ENCODE assay signal across 12 mouse cellular contexts in the genomic region with DNA sequence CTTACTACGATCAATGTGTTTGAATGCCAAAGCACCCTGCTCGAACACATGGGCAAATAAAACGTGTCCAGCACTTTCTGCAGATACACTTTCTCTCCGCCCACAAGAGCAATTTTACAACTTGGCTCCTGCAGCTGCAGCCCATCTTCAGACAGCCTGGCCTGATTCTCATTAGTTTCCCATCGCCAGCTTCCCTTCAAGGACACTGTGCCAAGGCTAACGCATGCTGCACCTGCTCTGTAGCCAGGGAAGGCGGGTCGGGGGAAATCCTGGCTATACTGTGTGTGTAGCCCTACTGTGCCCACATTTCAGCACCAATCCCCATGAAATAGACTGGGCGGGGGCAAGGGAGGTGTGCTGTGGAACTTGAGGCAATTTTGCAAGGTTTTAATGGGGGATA. TPM values are rescaled to one million over a fixed set of nuclear protein-coding genes. Genes with fewer than 3 reads are reported as not detected.
DNase-seq lines count a peak whose midpoint lies in the region; ATAC-seq and TF ChIP-seq lines count a peak whose summit lies in the region.
"Had no signal": no experiment of that assay in that cellular context is flagged by ENCODE, and none has a peak within 500 bp of the region (broad histone marks: within the 10 kb centered on the region; RNA-seq: fewer than 3 reads in every experiment).

No protein-coding gene starts in this region.

- 55% methylated on average over 9 of the region's 9 CpGs for WGBS in forebrain, embryonic 14.5 days
- WGBS in forebrain, embryonic 11.5 days: 71% methylated on average over 9 of the region's 9 CpGs
- 23% methylated on average over 9 of the region's 9 CpGs for WGBS in limb, embryonic 15.5 days
- WGBS in limb, embryonic 10.5 days: 63% methylated on average over 9 of the region's 9 CpGs
- 36% methylated on average over 9 of the region's 9 CpGs for WGBS in lung, postnatal 0 days

- no peak for TF ChIP-seq EP300 in lung, postnatal 0 days (IDR thresholded peaks at IDR 0.05)

- no peak for TF ChIP-seq POLR2A in brain, embryonic 14.5 days (IDR thresholded peaks at IDR 0.05; ENCODE audit: borderline replicate concordance, extremely low read depth, insufficient read depth, insufficient read length, poor library complexity, severe bottlenecking)

- peaks cover 5% of the 10 kb centered on the region; the same call in 1 of the 2 replicates for H3K4me1 ChIP-seq in forebrain, embryonic 14.5 days (ENCODE audit: control insufficient read depth, insufficient read depth, low read length)
- peaks cover 4% of the 10 kb centered on the region; the same call in 1 of the 2 replicates for H3K4me1 ChIP-seq in forebrain, embryonic 11.5 days (replicated peaks; ENCODE audit: control insufficient read depth, insufficient read depth, low read length)
- H3K4me1 ChIP-seq in limb, embryonic 15.5 days: peaks cover 28% of the 10 kb centered on the region
- peaks cover 23% of the 10 kb centered on the region for H3K4me1 ChIP-seq in limb, embryonic 10.5 days
- H3K4me1 ChIP-seq in lung, postnatal 0 days (ENCODE audit: insufficient read depth, low read depth, low read length): no peaks in the 10 kb centered on the region

- H3K27ac ChIP-seq in forebrain, embryonic 14.5 days (ENCODE audit: low read depth, low read length): no peak overlapping the region; the same call in 1 of the 2 replicates
- no peak overlapping the region for H3K27ac ChIP-seq in forebrain, embryonic 11.5 days (ENCODE audit: low read depth, low read length)
- H3K27ac ChIP-seq in limb, embryonic 15.5 days: no peak overlapping the region
- H3K27ac ChIP-seq in limb, embryonic 10.5 days: no peak overlapping the region
- no peak overlapping the region for H3K27ac ChIP-seq in lung, postnatal 0 days (ENCODE audit: low read length)
- H3K27ac ChIP-seq: liver, embryonic 14.5 days had no signal

- no peak for ATAC-seq in forebrain, embryonic 14.5 days
- ATAC-seq in forebrain, embryonic 11.5 days (replicated peaks; ENCODE audit: low FRiP score): no peak
- ATAC-seq in limb, embryonic 15.5 days (ENCODE audit: insufficient number of reproducible peaks, low FRiP score, low TSS enrichment, low read depth): no peak
- ATAC-seq in lung, postnatal 0 days: no peak

- H3K9ac ChIP-seq in forebrain, embryonic 14.5 days (ENCODE audit: low read length): no peak overlapping the region
- H3K9ac ChIP-seq in forebrain, embryonic 11.5 days (ENCODE audit: low read length): no peak overlapping the region
- no peak overlapping the region for H3K9ac ChIP-seq in limb, embryonic 15.5 days
- H3K9ac ChIP-seq in lung, postnatal 0 days (replicated peaks; ENCODE audit: low read depth): no peak overlapping the region
- H3K9ac ChIP-seq: liver, embryonic 14.5 days had no signal

- no peaks in the 10 kb centered on the region for H3K27me3 ChIP-seq in forebrain, embryonic 14.5 days (replicated peaks; ENCODE audit: control insufficient read depth, insufficient read depth, low read length)
- H3K27me3 ChIP-seq in forebrain, embryonic 11.5 days (ENCODE audit: control insufficient read depth, insufficient read depth, low read length): no peaks in the 10 kb centered on the region
- H3K27me3 ChIP-seq in limb, embryonic 15.5 days: no peaks in the 10 kb centered on the region
- no peaks in the 10 kb centered on the region for H3K27me3 ChIP-seq in limb, embryonic 10.5 days (ENCODE audit: low read depth, poor library complexity, severe bottlenecking)
- no peaks in the 10 kb centered on the region for H3K27me3 ChIP-seq in lung, postnatal 0 days (replicated peaks; ENCODE audit: insufficient read depth, low read length)

- no peak overlapping the region for H3K4me2 ChIP-seq in forebrain, embryonic 14.5 days (ENCODE audit: low read length)
- H3K4me2 ChIP-seq in forebrain, embryonic 11.5 days (ENCODE audit: low read depth, low read length, severe bottlenecking): no peak overlapping the region
- 0 out of 2 replicates have a peak overlapping the region, but pooled peaks have one; percentile 25 for H3K4me2 ChIP-seq in limb, embryonic 15.5 days
- H3K4me2 ChIP-seq in lung, postnatal 0 days (replicated peaks; ENCODE audit: low read depth, low read length): no peak overlapping the region

- TF ChIP-seq CTCF in brain, embryonic 14.5 days (IDR thresholded peaks at IDR 0.05; ENCODE audit: borderline replicate concordance, extremely low read depth, insufficient read depth, insufficient read length): no peak
- TF ChIP-seq CTCF in lung, postnatal 0 days (IDR thresholded peaks at IDR 0.05): no peak

- H3K36me3 ChIP-seq in forebrain, embryonic 14.5 days (ENCODE audit: control insufficient read depth, insufficient read depth, low read length): no peaks in the 10 kb centered on the region
- no peaks in the 10 kb centered on the region for H3K36me3 ChIP-seq in forebrain, embryonic 11.5 days (ENCODE audit: control insufficient read depth, insufficient read depth, low read length)
- no peaks in the 10 kb centered on the region for H3K36me3 ChIP-seq in limb, embryonic 15.5 days
- H3K36me3 ChIP-seq in limb, embryonic 10.5 days: no peaks in the 10 kb centered on the region
- H3K36me3 ChIP-seq in lung, postnatal 0 days (ENCODE audit: insufficient read depth, low read length): no peaks in the 10 kb centered on the region

- H3K9me3 ChIP-seq in forebrain, embryonic 14.5 days (replicated peaks; ENCODE audit: control insufficient read depth, low read length): no peaks in the 10 kb centered on the region
- no peaks in the 10 kb centered on the region for H3K9me3 ChIP-seq in forebrain, embryonic 11.5 days (ENCODE audit: control insufficient read depth, low read length)
- H3K9me3 ChIP-seq in limb, embryonic 15.5 days: no peaks in the 10 kb centered on the region
- no peaks in the 10 kb centered on the region for H3K9me3 ChIP-seq in limb, embryonic 10.5 days (replicated peaks)
- no peaks in the 10 kb centered on the region for H3K9me3 ChIP-seq in lung, postnatal 0 days (ENCODE audit: low read length)

- peak; percentile 53 for DNase-seq in forebrain, embryonic 14.5 days (ENCODE audit: low spot score)
- no peak for DNase-seq in forebrain, embryonic 11.5 days (ENCODE audit: low spot score)
- no peak for DNase-seq in limb, embryonic 10.5 days (ENCODE audit: low spot score)
- peak; percentile 71 for DNase-seq in brain, embryonic 14.5 days (ENCODE audit: low read depth)
- peak; percentile 68 for DNase-seq in lung, postnatal 0 days (ENCODE audit: low spot score)
- DNase-seq in spleen, postnatal 10 days (ENCODE audit: low spot score in 2 of 2): no peak
- DNase-seq in thymus, postnatal 14 days: no peak
- DNase-seq: heart, postnatal 14 days; kidney, postnatal 25 days; thymus, postnatal 36 days had no signal

- no peak overlapping the region for H3K4me3 ChIP-seq in forebrain, embryonic 14.5 days (ENCODE audit: low read depth, low read length)
- H3K4me3 ChIP-seq in forebrain, embryonic 11.5 days (ENCODE audit: low read depth, low read length): no peak overlapping the region
- no peak overlapping the region for H3K4me3 ChIP-seq in limb, embryonic 15.5 days
- H3K4me3 ChIP-seq in limb, embryonic 10.5 days: no peak overlapping the region
- no peak overlapping the region for H3K4me3 ChIP-seq in lung, postnatal 0 days (ENCODE audit: low read depth, low read length)

RNA-seq across cellular contexts. Expression of gene Qsox2, which starts 3.0 kb away (rescaled TPM):
- 10.6 and 12.2 TPM in 2 replicates for polyA plus RNA-seq in forebrain, embryonic 14.5 days (2014; fragmentation: Nextera tagmentation; extraction: Ambion mirVana)
- 20.6 and 22.9 TPM in 2 replicates for polyA plus RNA-seq in forebrain, embryonic 11.5 days (2014; fragmentation: Nextera tagmentation; extraction: Ambion mirVana)
- 18.2 and 20.7 TPM in 2 replicates for polyA plus RNA-seq in limb, embryonic 15.5 days (2015; fragmentation: Nextera tagmentation; extraction: Ambion mirVana)
- polyA plus RNA-seq in limb, embryonic 10.5 days (2016; fragmentation: Nextera tagmentation; extraction: Ambion mirVana): 14.7 and 16.1 TPM in 2 replicates
- polyA plus RNA-seq in brain, embryonic 14.5 days (2012; rRNA removed): 19.1 and 20.1 TPM in 2 replicates
- polyA plus RNA-seq in lung, postnatal 0 days (2015; fragmentation: Nextera tagmentation; extraction: Ambion mirVana): 11.3 and 12.9 TPM in 2 replicates

RNA-seq across cellular contexts. Expression of gene Lhx3, which starts 32.2 kb away (rescaled TPM):
- not detected in 2 replicates for polyA plus RNA-seq in forebrain, embryonic 14.5 days (2014; fragmentation: Nextera tagmentation; extraction: Ambion mirVana)
- 0.16 TPM in 1 of 2 replicates, not detected in the other for polyA plus RNA-seq in forebrain, embryonic 11.5 days (2014; fragmentation: Nextera tagmentation; extraction: Ambion mirVana)
- not detected in 2 replicates for polyA plus RNA-seq in limb, embryonic 15.5 days (2015; fragmentation: Nextera tagmentation; extraction: Ambion mirVana)
- polyA plus RNA-seq in limb, embryonic 10.5 days (2016; fragmentation: Nextera tagmentation; extraction: Ambion mirVana): 0.18 TPM in 1 of 2 replicates, not detected in the other
- polyA plus RNA-seq in brain, embryonic 14.5 days (2012; rRNA removed): 1.6 and 3.3 TPM in 2 replicates
- not detected in 2 replicates for polyA plus RNA-seq in lung, postnatal 0 days (2015; fragmentation: Nextera tagmentation; extraction: Ambion mirVana)
- polyA plus RNA-seq: liver, embryonic 14.5 days had no signal

RNA-seq across cellular contexts. Expression of gene Ccdc187, which starts 54.0 kb away (rescaled TPM):
- polyA plus RNA-seq in forebrain, embryonic 14.5 days (2014; fragmentation: Nextera tagmentation; extraction: Ambion mirVana): 0.11 and 0.17 TPM in 2 replicates
- 0.05 and 0.19 TPM in 2 replicates for polyA plus RNA-seq in forebrain, embryonic 11.5 days (2014; fragmentation: Nextera tagmentation; extraction: Ambion mirVana)
- 0.05 and 0.06 TPM in 2 replicates for polyA plus RNA-seq in limb, embryonic 15.5 days (2015; fragmentation: Nextera tagmentation; extraction: Ambion mirVana)
- 0.01 TPM in 1 of 2 replicates, not detected in the other for polyA plus RNA-seq in limb, embryonic 10.5 days (2016; fragmentation: Nextera tagmentation; extraction: Ambion mirVana)
- 1.4 and 1.9 TPM in 2 replicates for polyA plus RNA-seq in brain, embryonic 14.5 days (2012; rRNA removed)
- polyA plus RNA-seq in lung, postnatal 0 days (2015; fragmentation: Nextera tagmentation; extraction: Ambion mirVana): 0.61 and 0.77 TPM in 2 replicates

Comparison
In these comparisons a context has a peak if more than half of its experiments do, and no peak if none do; other contexts are left out.
1. DNase-seq: peak in forebrain, embryonic 14.5 days (single experiment), brain, embryonic 14.5 days (single experiment) and lung, postnatal 0 days (single experiment); none in forebrain, embryonic 11.5 days (single experiment), limb, embryonic 10.5 days (single experiment), spleen, postnatal 10 days (0 of 2) and thymus, postnatal 14 days (single experiment).